Mouse (Mus musculus): ENCODE data around the gene Synrg.

Gene Synrg

DNA sequence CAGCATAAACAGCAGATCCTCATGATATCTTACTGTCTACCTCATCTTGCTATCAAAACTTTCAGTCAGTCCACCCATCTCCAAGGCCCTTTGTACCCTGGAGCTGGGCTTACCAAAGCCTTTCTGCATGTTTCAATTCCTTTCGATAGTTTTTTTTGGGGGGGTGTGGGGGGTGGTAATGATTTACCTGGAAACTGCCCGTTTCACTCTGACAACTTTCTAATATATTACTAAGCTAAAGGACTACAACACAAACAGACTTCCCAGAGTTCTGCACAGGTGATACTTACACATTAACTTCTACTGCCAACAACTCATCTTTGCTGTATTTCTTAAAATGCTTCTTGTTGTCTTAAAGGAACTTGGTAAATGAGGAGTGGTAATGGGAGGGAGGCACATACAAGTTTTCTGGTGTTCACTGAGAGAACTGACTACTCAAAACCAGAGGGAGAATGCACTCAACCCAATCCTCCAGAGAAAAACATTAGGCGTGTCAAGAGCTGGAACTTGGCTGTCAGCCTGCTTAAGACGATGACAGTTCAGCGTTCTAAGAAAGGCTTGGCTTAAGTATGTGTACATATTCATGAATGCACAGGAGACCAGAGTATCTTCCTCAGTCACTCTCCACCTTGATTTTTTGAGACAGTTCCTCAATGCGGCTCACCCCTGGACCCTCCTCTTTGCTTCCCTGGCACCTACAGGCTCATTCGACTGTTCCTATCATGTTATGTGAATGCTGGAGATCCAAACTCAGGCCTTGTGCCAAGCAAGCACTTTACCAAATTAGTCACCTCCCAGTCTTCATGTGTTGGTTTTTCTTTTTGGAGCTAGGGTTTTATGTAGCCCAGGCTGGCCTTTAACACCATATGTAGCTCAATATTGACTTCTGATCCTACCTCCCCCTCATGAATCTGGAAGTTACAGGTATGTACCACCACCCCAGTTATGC lies 109.9 kb downstream of the Synrg start:
- no peak for DNase-seq (ENCODE audit: low spot score in 2 of 2)

GRCm38 (mm10) chr11:84077008-84077407 lies 112.8 kb downstream of the Synrg start:
- no peak for DNase-seq (ENCODE audit: low spot score in 2 of 2)

- DNase-seq (ENCODE audit: low spot score in 2 of 2), result no peak
Observed at GRCm38 (mm10) chr11:84078601-84079000, 114.4 kb downstream of the Synrg start.

- DNase-seq (ENCODE audit: low spot score in 2 of 2), result no peak
Observed at GRCm38 (mm10) chr11:84079361-84079760, 115.1 kb downstream of the Synrg start.

- no peak for DNase-seq (ENCODE audit: low spot score in 2 of 2)
Observed at GRCm38 (mm10) chr11:84079887-84080286, 115.7 kb downstream of the Synrg start.

GRCm38 (mm10) chr11:84080327-84080726 lies 116.1 kb downstream of the Synrg start:
- no peak for DNase-seq (ENCODE audit: low spot score in 2 of 2)

GRCm38 (mm10) chr11:84081901-84082300 lies 117.7 kb downstream of the Synrg start:
- DNase-seq (ENCODE audit: low spot score in 2 of 2), result no peak

- DNase-seq (ENCODE audit: low spot score in 2 of 2), result no peak
Observed at GRCm38 (mm10) chr11:84090572-84090971, 126.3 kb downstream of the Synrg start.

Data from spleen, postnatal 36 days (tissue).